Mouse (Mus musculus) cerebellum, adult (tissue): Measurements from ENCODE around the gene Slc9b2.
A peak's percentile ranks its signal among the peaks of the same experiment; 100 is the strongest.

ENCODE experiments used
- ATAC-seq: cut with Nextera tagmentation; 2 replicates; pipeline ENCODE4 v1.9.2; 2017; ENCODE audit warnings: mild to moderate bottlenecking, moderate library complexity, mixed read lengths; ENCODE audit not compliant: insufficient number of reproducible peaks, low FRiP score, low TSS enrichment

Gene Slc9b2

GRCm38 (mm10) chr3:135304566-135304965 lies 2.9 kb upstream of the Slc9b2 start:
- no peak for ATAC-seq

GRCm38 (mm10) chr3:135312916-135313491 lies 5.5 kb downstream of the Slc9b2 start:
- ATAC-seq: no peak

- ATAC-seq: no peak
These were observed 6.2 kb downstream of the Slc9b2 start for GRCm38 (mm10) chr3:135313727-135314126.

- no peak for ATAC-seq
These were observed 7.3 kb downstream of the Slc9b2 start for GRCm38 (mm10) chr3:135314811-135315210.

GRCm38 (mm10) chr3:135315720-135316425 lies 8.4 kb downstream of the Slc9b2 start:
- no peak for ATAC-seq

- no peak for ATAC-seq
These were observed 10.8 kb downstream of the Slc9b2 start for GRCm38 (mm10) chr3:135318331-135318730.

- ATAC-seq: no peak
These were observed 16.9 kb downstream of the Slc9b2 start for GRCm38 (mm10) chr3:135324354-135324753.

- ATAC-seq: no peak
These were observed 19.7 kb downstream of the Slc9b2 start for GRCm38 (mm10) chr3:135327176-135327575.

GRCm38 (mm10) chr3:135327601-135328000 lies 20.1 kb downstream of the Slc9b2 start:
- ATAC-seq: no peak

- 0 out of 2 replicates have a peak, but pooled peaks have one; percentile 36 for ATAC-seq
These were observed 21.1 kb downstream of the Slc9b2 start for GRCm38 (mm10) chr3:135328560-135328959.

- ATAC-seq: no peak
These were observed 25.2 kb downstream of the Slc9b2 start for GRCm38 (mm10) chr3:135332691-135333090.

GRCm38 (mm10) chr3:135333763-135334162 lies 26.3 kb downstream of the Slc9b2 start:
- no peak for ATAC-seq

GRCm38 (mm10) chr3:135347739-135348264 lies 40.3 kb downstream of the Slc9b2 start, which contains the start of gene Slc9b1:
TSS of gene Slc9b1 (plus strand) at chr3:135348029.
- no peak for ATAC-seq

- no peak for ATAC-seq
These were observed 41.5 kb downstream of the Slc9b2 start for GRCm38 (mm10) chr3:135349022-135349421.

GRCm38 (mm10) chr3:135351857-135352256 lies 44.4 kb downstream of the Slc9b2 start:
- no peak for ATAC-seq

- ATAC-seq: no peak
These were observed 49.9 kb downstream of the Slc9b2 start for GRCm38 (mm10) chr3:135357394-135357793.

- ATAC-seq: no peak
These were observed 68.3 kb downstream of the Slc9b2 start for GRCm38 (mm10) chr3:135375836-135376235.

- ATAC-seq: no peak
These were observed 69.9 kb downstream of the Slc9b2 start for GRCm38 (mm10) chr3:135377445-135377844.

- no peak for ATAC-seq
These were observed 72.4 kb downstream of the Slc9b2 start for GRCm38 (mm10) chr3:135379868-135380267.

- no peak for ATAC-seq
These were observed 85.7 kb downstream of the Slc9b2 start for GRCm38 (mm10) chr3:135393186-135393585.
